Mouse (Mus musculus) myocyte (in vitro differentiated cells): ENCODE results near the gene Hist1h4i.

Source experiments
- CEBPB ChIP-seq: IDR thresholded peaks from 2 replicates; pipeline ENCODE4 v1.6.1; 2011; ENCODE audit warnings: mild to moderate bottlenecking, moderate library complexity; ENCODE audit not compliant: poor library complexity, insufficient read depth, severe bottlenecking
- E2F4 ChIP-seq: IDR thresholded peaks from one replicate; pipeline ENCODE4 v1.6.1; 2011; ENCODE audit warnings: mild to moderate bottlenecking, control low read depth, moderate library complexity; ENCODE audit not compliant: insufficient read depth
- MAX ChIP-seq: IDR thresholded peaks from one replicate; pipeline ENCODE4 v1.6.1; 2011; ENCODE audit warnings: low read depth, mild to moderate bottlenecking, control low read depth
- MYOD1 ChIP-seq, 3 experiments: IDR thresholded peaks; one replicate each; pipeline ENCODE4 v1.6.1; 2011; ENCODE audit warnings: control low read depth in 2 of 3, low read depth in 2 of 3, mild to moderate bottlenecking in 2 of 3, moderate library complexity in 1 of 3; ENCODE audit not compliant: insufficient read length in 2 of 3, control insufficient read depth in 1 of 3
- MYOG ChIP-seq, 3 experiments: IDR thresholded peaks; one replicate each; pipeline ENCODE4 v1.6.1; 2011; ENCODE audit warnings: control low read depth in 2 of 3, low read depth in 2 of 3, mild to moderate bottlenecking in 2 of 3; ENCODE audit not compliant: insufficient read length in 2 of 3, control insufficient read depth in 1 of 3, insufficient read depth in 1 of 3
- POLR2A ChIP-seq: IDR thresholded peaks from one replicate; pipeline ENCODE4 v1.6.1; 2011; ENCODE audit warnings: low read depth, mild to moderate bottlenecking, control low read depth, moderate library complexity; ENCODE audit not compliant: insufficient read length
- POLR2AphosphoS2 ChIP-seq: IDR thresholded peaks from one replicate; pipeline ENCODE4 v1.6.1; 2011; ENCODE audit warnings: low read depth, control low read depth; ENCODE audit not compliant: insufficient read length
- SRF ChIP-seq: IDR thresholded peaks from one replicate; pipeline ENCODE4 v1.6.1; 2011; ENCODE audit warnings: low read depth; ENCODE audit not compliant: control insufficient read depth, insufficient read length
- TCF12 ChIP-seq: IDR thresholded peaks from one replicate; pipeline ENCODE4 v1.6.1; 2011; ENCODE audit warnings: mild to moderate bottlenecking, control low read depth; ENCODE audit not compliant: poor library complexity, insufficient read depth, severe bottlenecking
- TCF3 ChIP-seq: IDR thresholded peaks from one replicate; pipeline ENCODE4 v1.6.1; 2011; ENCODE audit warnings: low read depth, control low read depth; ENCODE audit not compliant: insufficient read length
- USF1 ChIP-seq: IDR thresholded peaks from one replicate; pipeline ENCODE4 v1.6.1; 2011; ENCODE audit warnings: low read depth, mild to moderate bottlenecking, control low read depth, moderate library complexity

GRCm38 (mm10) chr13:22033741-22034442, 7.3 kb downstream of the Hist1h4i start:
- TF ChIP-seq CEBPB (no peak), USF1 (no peak), POLR2A (no peak), TCF12 (no peak), TCF3 (no peak), MAX (no peak), E2F4 (no peak), SRF (no peak), POLR2AphosphoS2 (no peak), MYOD1 (IDR thresholded peaks at IDR 0.05; ENCODE audit: control insufficient read depth in 1 of 3, insufficient read length in 2 of 3, low read depth in 2 of 3) (no peak), MYOG (IDR thresholded peaks at IDR 0.05; ENCODE audit: control insufficient read depth in 1 of 3, insufficient read depth in 1 of 3, insufficient read length in 2 of 3, low read depth in 2 of 3) (no peak)
